Mouse (Mus musculus): ENCODE data around the gene Ssh2.

Gene Ssh2

DNA sequence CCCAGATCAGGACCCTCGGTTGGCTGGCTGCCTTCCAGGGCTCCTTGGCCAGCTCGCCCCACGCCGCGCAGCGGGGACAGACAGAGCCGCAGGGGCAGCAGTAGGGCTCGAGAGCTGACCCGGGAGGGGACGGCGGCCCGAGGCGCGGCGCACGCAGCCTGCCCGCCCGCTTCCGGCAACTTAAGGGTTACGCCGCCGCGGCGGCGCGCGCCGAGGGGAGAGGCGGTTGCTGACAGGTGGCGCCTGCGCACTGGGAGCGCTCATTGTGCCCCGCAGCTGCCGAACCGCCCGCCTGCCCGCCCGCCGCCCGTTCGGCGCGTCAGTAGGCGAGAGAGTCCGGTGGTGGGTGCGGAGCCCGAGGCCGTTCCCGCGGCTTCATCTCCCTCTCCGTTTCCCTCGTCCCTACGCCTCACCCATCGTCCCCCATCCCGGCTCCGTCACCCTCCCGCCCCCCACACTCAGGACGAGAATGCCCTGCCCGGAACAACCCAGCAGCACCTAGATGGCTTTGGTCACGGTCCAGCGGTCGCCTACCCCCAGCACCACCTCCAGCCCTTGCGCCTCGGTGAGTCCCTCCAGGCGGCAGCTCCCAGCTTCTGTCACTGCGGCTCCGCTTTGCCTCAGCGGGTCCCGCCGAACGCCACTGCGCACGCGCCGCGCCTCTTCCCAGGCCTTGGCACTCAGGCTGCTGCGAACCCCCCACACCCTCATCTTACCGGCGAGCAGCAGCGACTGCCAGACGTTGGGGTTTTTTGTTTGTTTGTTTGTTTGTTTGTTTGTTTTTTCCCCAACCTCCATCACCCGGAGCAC, at the start of gene Ssh2:
TSS of gene Ssh2 (plus strand) at position 337 of the 810 bp plus-strand sequence.
- peak; percentile 77 for DNase-seq

DNA sequence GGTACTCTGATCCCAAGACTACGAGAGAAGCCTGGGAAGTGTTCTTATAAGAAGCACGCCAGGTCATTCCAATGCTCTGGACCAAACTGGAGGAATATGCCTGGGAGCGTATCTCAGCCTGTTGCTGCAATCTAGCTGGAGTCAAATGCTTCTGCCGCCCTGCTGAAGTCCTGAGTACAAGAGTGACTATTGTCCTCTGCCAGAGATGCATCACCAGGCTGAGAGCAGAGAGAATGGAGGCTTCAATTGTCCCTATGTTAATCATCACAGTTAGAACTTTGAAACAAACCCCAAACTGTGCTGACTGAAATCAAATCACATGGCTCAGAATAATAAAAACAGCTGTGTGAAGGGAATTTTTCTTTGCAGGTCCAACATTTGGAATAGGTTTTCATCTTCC, 42.4 kb upstream of the Ssh2 start:
- no peak for DNase-seq

DNA sequence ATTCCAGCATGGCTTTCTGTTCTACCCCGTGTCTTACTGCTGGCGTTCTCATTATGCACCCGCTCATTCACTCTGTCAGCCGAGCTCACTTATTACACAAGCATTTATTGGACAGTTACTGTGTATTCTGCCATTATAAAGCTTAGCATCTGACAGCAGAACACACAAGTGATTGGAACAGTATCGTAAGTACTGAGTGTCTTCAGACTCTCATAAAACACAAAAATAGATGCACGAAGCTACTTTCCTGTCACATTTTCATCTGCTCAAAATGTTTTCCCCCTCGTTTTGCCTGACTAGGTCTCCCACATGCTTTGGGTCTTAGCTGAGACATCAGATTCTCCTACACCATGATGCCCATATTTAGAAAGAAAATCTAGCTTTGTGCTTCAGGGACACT, 41.6 kb upstream of the Ssh2 start:
- DNase-seq: no peak

DNA sequence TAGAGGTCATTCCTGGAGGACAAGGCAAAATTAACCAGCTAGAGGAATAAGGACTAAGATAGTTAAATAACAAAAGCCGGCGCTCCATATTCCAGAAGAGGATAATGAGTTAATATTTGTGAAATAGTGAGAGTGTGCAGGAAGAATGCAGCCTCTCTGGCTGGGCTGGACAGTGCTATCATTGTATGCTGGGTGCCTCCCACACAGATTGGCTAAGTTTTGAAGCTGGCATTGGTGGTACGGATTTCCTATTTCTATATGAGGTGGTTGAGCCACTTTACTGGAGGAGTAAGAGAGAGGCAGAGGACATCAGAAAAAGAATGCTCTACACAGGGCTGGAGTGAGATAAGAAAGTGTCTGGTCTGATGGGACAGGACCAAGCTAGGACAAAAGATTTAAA, 36.3 kb upstream of the Ssh2 start:
- DNase-seq: no peak

DNA sequence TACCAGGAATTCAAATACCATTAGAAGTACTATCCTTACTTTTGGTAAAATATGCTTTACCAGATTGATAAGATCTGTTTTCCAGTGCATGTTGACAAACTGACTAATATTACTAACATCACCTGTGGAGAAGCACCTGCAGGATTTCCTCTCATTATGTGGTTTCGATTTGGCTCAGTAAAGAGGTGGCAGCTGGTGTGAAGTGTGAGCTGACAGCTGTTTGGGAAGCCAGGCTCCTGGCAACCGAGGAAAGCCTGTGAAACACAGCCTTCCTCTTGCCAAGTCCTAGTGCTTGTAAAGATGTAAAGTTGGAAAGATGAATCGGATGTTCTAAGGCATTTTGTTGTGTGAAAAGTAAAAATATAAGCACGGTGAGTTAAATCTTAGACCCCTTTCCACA, 35.2 kb upstream of the Ssh2 start:
- peak; percentile 8 for DNase-seq

GRCm38 (mm10) chr11:77181528-77181927, 34.6 kb upstream of the Ssh2 start:
- no peak for DNase-seq

- DNase-seq: no peak
These were observed 34.0 kb upstream of the Ssh2 start for GRCm38 (mm10) chr11:77182041-77182440.

DNA sequence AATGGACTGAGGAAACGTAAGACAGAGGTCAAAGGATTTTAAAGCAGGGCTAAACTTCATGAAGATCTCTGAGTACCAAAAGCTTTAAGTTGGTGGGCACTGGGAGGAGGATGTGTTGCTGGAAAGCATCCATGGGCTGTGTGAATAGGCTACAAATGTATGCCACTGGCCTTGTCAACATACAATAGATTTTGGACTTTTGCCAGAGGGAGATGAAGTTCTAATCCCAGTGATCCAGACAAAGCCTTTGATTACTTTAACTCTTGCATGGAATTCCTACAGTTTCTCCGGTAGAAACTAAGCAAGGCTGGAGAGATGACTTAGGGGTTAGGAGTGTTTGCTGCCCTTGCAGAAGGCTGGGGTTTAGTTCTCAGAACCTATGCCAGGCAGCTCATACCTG, 33.5 kb upstream of the Ssh2 start:
- no peak for DNase-seq

DNA sequence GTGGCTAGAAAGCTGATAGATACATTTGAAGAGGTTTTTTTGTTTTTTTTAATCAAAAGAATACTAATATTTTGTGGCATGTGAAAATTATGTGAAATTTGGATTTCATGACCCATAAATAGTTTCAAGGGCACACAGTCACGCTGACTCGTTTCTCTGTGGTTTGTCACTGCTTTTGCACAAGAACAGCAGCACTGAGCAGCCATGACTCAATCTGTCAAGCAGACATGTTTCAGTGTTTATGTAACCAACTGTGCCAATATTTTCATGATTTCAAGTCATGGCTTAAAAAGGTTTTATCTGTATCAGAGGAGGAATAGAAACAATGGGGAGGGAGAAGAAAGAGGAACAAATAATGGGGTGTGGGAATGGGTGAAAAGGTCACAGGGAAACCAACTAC, 31.2 kb upstream of the Ssh2 start:
- DNase-seq: no peak

DNA sequence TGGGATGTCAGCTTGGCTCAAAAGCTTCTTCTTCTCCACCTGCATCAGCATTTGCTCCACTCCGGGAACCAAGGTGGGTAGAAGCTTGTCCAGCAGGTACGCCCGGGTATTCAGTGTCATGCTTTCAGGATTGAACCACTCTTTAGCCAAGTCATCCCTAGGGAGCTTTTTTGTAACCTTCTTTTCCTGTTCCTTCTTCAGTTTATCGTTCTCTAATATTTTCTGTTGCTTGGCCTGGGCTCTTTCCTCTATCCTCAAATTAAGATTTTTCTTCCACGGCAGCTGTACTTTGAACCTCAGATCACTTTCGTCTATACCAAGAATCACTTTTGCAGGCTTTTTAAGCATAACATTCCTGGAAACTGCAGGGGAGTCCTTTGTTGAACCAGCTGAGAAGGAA, 27.2 kb upstream of the Ssh2 start, which contains the start of gene Efcab5:
TSS of gene Efcab5 (minus strand) at position 101 of the 400 bp plus-strand sequence.
- DNase-seq: no peak

- DNase-seq: no peak
These were observed 22.7 kb upstream of the Ssh2 start for GRCm38 (mm10) chr11:77193410-77193809.

GRCm38 (mm10) chr11:77193941-77194553, 22.0 kb upstream of the Ssh2 start:
- no peak for DNase-seq

DNA sequence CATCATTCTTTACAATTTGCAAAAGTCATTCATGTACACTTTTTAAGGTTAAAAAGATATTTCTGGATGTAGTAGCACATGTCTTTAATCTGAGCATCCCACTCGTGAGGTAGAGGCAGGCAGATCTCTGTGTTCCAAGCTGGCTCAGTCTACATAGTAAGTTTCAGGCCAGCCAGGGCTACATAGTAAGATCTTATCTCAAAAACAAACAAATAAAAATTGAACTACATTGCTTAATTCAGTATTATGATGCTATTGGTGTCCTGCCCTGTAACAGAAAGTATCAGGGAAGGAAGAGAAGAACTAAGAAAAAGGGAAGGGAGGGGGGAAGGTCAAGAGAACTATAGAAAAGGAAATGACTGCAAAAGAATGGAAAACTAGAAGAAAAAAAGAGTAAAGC, 21.3 kb upstream of the Ssh2 start:
- DNase-seq: no peak

GRCm38 (mm10) chr11:77195360-77196109, 20.6 kb upstream of the Ssh2 start:
- no peak for DNase-seq

DNA sequence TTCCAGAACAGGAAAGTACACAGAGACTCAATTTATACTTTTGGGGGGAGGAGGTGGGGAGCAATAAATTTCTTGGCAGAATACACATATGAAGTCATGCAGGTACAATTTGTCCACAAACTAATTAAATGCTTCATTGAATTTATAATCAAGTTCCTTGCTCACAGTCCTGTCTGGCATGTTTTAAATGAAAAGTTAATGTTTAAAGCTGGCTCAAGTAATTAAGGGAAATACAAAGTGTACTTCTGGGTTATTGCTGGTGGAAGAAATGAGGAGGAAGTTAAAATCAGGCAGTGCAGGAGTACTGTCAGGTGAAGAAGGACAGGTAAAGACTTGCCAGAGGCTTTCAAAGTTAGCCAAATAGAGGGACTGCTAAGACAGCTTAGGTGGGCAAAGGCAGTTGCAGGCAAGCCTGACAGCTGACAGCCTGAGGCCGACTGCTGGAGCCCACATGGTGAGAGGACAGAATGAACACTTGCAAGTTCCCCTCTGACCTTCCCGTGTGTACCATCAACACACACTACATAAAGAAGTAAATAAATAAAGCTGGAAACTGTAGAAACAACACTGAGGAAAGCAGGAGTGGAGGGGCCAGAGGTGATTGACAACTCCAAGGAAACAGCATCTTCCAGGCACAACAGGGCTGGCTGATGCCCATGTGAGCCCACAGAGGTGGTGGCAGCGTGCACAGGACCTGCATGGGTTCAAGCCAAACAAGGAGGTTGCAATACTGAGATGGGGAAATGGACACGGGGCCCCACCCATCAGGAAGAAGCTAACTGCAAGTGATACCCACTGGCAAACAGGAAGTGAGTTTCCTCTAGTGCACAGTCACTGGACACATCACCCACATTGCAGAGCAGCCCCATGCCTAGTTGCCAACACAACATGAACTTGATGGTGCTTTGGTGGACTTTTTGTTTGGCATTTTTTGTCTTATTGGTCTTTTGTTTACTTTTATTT, 19.6 kb upstream of the Ssh2 start:
- no peak for DNase-seq

- DNase-seq: no peak
These were observed 16.5 kb upstream of the Ssh2 start for GRCm38 (mm10) chr11:77199636-77200035.

GRCm38 (mm10) chr11:77200703-77201102, 15.4 kb upstream of the Ssh2 start:
- no peak for DNase-seq

DNA sequence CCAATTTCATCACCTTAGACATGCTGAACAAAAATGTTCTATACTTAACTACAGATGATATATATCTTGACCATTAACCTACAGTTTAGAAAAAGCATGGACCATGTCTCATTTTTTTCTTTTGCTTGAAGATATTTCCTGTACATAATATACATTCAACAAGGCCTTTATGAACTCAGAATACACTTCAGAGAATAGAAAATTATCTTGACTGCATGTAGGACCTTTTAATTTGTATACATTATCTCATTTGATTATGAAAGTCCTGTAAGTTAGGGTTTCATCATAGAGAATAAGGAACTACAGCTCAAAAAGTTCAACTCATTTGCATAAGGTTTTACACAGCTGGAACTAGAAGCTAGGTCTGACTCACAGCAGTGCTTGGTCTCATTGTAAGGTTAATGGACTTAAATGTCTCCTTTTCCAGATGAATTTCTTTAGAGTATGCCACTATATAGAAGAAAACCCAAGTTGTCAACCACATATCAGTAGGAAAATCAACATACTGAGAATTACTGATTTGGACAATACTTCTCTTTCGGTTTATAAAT, 1.9 kb upstream of the Ssh2 start:
- no peak for DNase-seq

DNA sequence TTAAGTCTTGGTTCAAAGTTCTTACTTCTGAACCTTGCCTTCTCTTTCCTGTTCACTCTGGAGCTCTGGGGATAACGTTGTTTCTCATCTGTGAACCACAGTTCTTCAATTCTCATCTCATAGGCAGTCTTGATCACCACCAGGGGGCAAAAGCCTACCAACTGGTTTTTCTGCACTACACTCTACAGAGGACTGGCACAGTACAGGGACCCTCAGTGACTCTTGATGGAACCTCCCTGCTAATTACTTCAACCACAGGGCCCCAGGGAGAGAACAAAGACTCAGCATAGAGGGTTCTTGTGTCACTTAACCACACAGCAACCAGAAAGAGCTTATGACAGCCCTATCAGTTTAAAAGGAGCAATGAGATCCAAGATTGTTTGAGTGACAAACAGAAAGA, 1.3 kb upstream of the Ssh2 start:
- DNase-seq: peak; percentile 59

- DNase-seq: no peak
These were observed 604 bp upstream of the Ssh2 start for GRCm38 (mm10) chr11:77215483-77215882.

DNA sequence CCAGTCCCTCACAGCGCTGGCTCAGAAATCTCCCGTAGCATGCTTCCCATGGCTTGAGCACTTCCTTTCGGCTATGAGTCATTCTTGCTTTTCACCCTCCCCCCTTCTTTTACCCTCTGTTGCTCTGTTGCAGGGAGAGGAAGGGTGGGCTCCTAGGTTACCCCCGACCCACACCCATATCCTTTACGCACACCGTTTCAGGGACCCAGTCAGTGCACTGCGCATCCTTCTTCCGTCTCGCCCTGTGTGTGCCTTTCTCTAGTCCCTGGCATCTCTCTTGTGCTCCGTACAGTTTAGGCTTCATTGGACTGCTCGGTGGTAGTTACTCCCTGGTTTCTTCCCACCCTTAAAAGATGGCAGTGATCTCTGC, 659 bp downstream of the Ssh2 start:
- no peak for DNase-seq

GRCm38 (mm10) chr11:77230765-77231164, 14.7 kb downstream of the Ssh2 start:
- DNase-seq: no peak
